Mouse (Mus musculus) midbrain, embryonic 13.5 days (tissue): ENCODE results near the gene Ilvbl. TPM values are rescaled to one million over a fixed set of nuclear protein-coding genes. Genes with fewer than 3 reads are reported as not detected.

Experiments
- ATAC-seq: fragments of 200-750 bp; cut with Nextera tagmentation; 2 replicates; pipeline ENCODE4 v1.8.0; 2017; ENCODE audit warnings: mild to moderate bottlenecking, moderate TSS enrichment, moderate library complexity
- H3K27ac ChIP-seq: fragments of 300-500 bp; sonication (generic); 2 replicates; pipeline ENCODE4 v1.5.1; 2015; ENCODE audit warnings: inconsistent platforms, mild to moderate bottlenecking, moderate library complexity
- H3K27me3 ChIP-seq: fragments of 300-500 bp; sonication (generic); 2 replicates; pipeline ENCODE4 v1.6.1; 2015; ENCODE audit warnings: mild to moderate bottlenecking, inconsistent platforms
- H3K36me3 ChIP-seq: fragments of 300-500 bp; sonication (generic); 2 replicates; pipeline ENCODE4 v1.6.1; 2015; ENCODE audit warnings: mild to moderate bottlenecking, inconsistent platforms
- H3K4me1 ChIP-seq: fragments of 300-500 bp; sonication (generic); replicated peaks from 2 replicates; pipeline ENCODE4 v1.6.1; 2015; ENCODE audit warnings: inconsistent platforms
- H3K4me2 ChIP-seq: fragments of 300-500 bp; sonication (generic); replicated peaks from 2 replicates; pipeline ENCODE4 v1.6.1; 2015; ENCODE audit warnings: moderate library complexity, mild to moderate bottlenecking, inconsistent platforms
- H3K4me3 ChIP-seq: fragments of 300-500 bp; sonication (generic); replicated peaks from 2 replicates; pipeline ENCODE4 v1.5.1; 2015; ENCODE audit warnings: mild to moderate bottlenecking, inconsistent platforms
- H3K9ac ChIP-seq: fragments of 300-500 bp; sonication (generic); replicated peaks from 2 replicates; pipeline ENCODE4 v1.6.1; 2015; ENCODE audit warnings: mild to moderate bottlenecking, inconsistent platforms
- H3K9me3 ChIP-seq: fragments of 300-500 bp; sonication (generic); 2 replicates; pipeline ENCODE4 v1.6.1; 2016; ENCODE audit warnings: mild to moderate bottlenecking, inconsistent platforms
- WGBS: fragments of 180-500 bp; shearing (Covaris S2); methylation state at CpG from one replicate; pipeline ENCODE4 v1.1.7; 2015; 5-methylcytosine and 5-hydroxymethylcytosine counted together
- polyA plus RNA-seq: library from polyadenylated mRNA; unstranded; fragments of >200 nt; fragmentation: Nextera tagmentation; extraction: Ambion mirVana; gene quantifications from 2 replicates; pipeline ENCODE4 v1.2.1, GENCODE M21; 2015

The Ilvbl gene
- polyA plus RNA-seq, 1 experiment from 2014 or later, result 49.6 TPM

DNA sequence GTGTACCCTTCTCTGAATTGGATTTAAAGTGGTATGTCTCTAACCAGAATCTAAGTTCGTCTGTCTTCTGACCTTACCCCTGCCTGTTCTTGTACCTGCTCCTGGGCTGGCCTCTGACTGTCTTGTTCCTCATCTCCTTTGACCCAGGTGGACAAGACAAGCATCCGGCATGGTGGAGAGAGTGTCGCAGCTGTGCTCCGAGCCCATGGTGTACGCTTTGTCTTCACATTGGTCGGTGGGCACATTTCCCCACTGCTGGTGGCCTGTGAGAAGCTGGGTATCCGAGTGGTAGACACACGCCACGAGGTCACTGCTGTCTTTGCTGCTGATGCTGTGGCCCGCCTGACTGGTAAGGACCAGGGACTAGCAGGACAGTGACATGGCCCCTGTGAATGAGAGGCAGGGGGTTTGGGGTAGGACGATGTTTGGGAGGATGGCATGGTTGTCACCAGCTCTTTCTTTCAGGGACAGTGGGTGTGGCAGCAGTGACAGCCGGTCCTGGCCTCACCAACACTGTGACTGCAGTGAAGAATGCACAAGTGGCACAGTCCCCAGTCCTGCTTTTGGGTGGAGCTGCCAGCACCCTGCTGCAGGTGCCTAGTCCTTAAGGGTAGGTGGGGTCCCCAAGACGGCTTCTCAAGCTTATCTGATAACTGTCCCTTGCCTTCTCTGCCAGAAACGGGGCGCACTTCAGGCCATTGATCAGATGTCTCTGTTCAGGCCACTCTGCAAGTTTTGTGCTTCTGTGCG, 2.5 kb downstream of the Ilvbl start:
- Histone ChIP-seq H3K36me3 (peaks cover 46% of the 10 kb centered on the region), H3K4me3 (no peak overlapping the region), H3K4me2 (no peak overlapping the region), H3K4me1 (peaks cover 11% of the 10 kb centered on the region), H3K9me3 (no peaks in the 10 kb centered on the region), H3K9ac (no peak overlapping the region), H3K27ac (no peak overlapping the region), H3K27me3 (no peaks in the 10 kb centered on the region)
- WGBS, result 94% methylated on average over 16 of the region's 16 CpGs
- no peak for ATAC-seq

GRCm38 (mm10) chr10:78578204-78578603, 4.1 kb downstream of the Ilvbl start:
- H3K36me3 ChIP-seq, result peaks cover 58% of the 10 kb centered on the region
- H3K27ac ChIP-seq, result no peak overlapping the region
- WGBS, result 81% methylated on average over 3 of the region's 3 CpGs
- no peak overlapping the region for H3K4me3 ChIP-seq
- no peak overlapping the region for H3K9ac ChIP-seq
- peaks cover 11% of the 10 kb centered on the region for H3K4me1 ChIP-seq
- H3K4me2 ChIP-seq, result no peak overlapping the region
- H3K27me3 ChIP-seq, result no peaks in the 10 kb centered on the region
- no peak for ATAC-seq
- H3K9me3 ChIP-seq, result no peaks in the 10 kb centered on the region

GRCm38 (mm10) chr10:78581121-78581520, 7.0 kb downstream of the Ilvbl start:
- H3K9me3 ChIP-seq, result no peaks in the 10 kb centered on the region
- H3K4me2 ChIP-seq, result no peak overlapping the region
- H3K4me3 ChIP-seq, result no peak overlapping the region
- H3K36me3 ChIP-seq, result peaks cover 88% of the 10 kb centered on the region
- H3K9ac ChIP-seq, result no peak overlapping the region
- 96% methylated on average over 7 of the region's 7 CpGs for WGBS
- H3K4me1 ChIP-seq, result no peaks in the 10 kb centered on the region
- no peak overlapping the region for H3K27ac ChIP-seq
- ATAC-seq, result no peak
- H3K27me3 ChIP-seq, result no peaks in the 10 kb centered on the region

DNA sequence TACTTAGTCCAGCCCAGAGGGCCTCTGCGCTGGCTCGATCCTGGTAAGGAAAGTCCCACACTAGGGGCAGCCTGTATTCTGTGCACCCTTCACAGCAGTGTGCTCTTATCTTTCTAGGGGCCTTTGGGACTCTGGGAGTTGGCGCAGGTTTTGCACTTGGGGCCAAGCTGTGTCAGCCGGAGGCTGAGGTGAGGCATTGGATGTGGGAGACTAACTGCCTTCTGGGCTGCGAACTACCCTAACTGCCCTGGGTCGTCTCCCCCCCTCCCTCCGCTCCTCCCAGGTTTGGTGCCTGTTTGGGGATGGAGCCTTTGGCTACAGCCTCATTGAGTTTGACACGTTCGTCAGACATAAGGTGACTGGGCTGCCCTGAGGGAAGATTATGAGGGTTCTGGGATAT, 9.2 kb downstream of the Ilvbl start:
- Histone ChIP-seq H3K4me3 (no peak overlapping the region), H3K4me1 (no peaks in the 10 kb centered on the region), H3K27ac (no peak overlapping the region), H3K27me3 (no peaks in the 10 kb centered on the region), H3K4me2 (no peak overlapping the region), H3K9ac (no peak overlapping the region), H3K9me3 (no peaks in the 10 kb centered on the region), H3K36me3 (peaks cover 87% of the 10 kb centered on the region)
- no peak for ATAC-seq
- WGBS, result 76% methylated on average over 9 of the region's 9 CpGs

GRCm38 (mm10) chr10:78583939-78584338, 9.8 kb downstream of the Ilvbl start:
- Histone ChIP-seq H3K4me2 (no peak overlapping the region), H3K4me1 (no peaks in the 10 kb centered on the region), H3K27me3 (no peaks in the 10 kb centered on the region), H3K36me3 (peaks cover 87% of the 10 kb centered on the region), H3K9ac (no peak overlapping the region), H3K4me3 (no peak overlapping the region), H3K27ac (no peak overlapping the region), H3K9me3 (no peaks in the 10 kb centered on the region)
- no peak for ATAC-seq
- 81% methylated on average over 3 of the region's 3 CpGs for WGBS

- Histone ChIP-seq H3K4me2 (no peak overlapping the region), H3K4me3 (no peak overlapping the region), H3K9me3 (no peaks in the 10 kb centered on the region), H3K27me3 (no peaks in the 10 kb centered on the region), H3K4me1 (no peaks in the 10 kb centered on the region), H3K27ac (no peak overlapping the region), H3K9ac (no peak overlapping the region), H3K36me3 (peaks cover 78% of the 10 kb centered on the region)
- no peak for ATAC-seq
- 86% methylated on average over 1 of the region's 1 CpGs for WGBS
Observed at GRCm38 (mm10) chr10:78584996-78585395, 10.8 kb downstream of the Ilvbl start.

DNA sequence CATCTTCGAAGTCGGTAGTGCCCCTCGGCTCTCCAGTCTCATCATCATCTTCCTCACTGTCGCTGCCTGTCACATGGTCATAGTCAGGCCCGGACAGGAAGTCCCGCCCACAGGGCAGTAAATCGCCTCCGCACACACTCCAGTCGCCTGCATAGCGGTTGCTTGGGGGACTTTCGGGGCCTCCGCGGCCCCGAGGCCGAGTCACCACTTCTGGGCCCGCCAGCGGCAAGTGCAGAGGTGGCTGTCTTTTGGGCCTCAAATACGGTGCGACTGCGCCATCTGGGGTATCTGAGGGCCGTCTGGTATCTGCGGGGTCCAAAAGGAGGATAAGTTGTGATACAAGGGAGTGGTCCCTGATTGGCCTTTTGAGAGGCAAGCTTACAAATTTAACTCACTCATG, 11.5 kb downstream of the Ilvbl start:
- H3K27me3 ChIP-seq, result no peaks in the 10 kb centered on the region
- H3K9me3 ChIP-seq, result no peaks in the 10 kb centered on the region
- no peak overlapping the region for H3K27ac ChIP-seq
- no peak overlapping the region for H3K4me3 ChIP-seq
- WGBS, result 87% methylated on average over 22 of the region's 22 CpGs
- H3K4me2 ChIP-seq, result no peak overlapping the region
- no peaks in the 10 kb centered on the region for H3K4me1 ChIP-seq
- H3K36me3 ChIP-seq, result peaks cover 72% of the 10 kb centered on the region
- H3K9ac ChIP-seq, result no peak overlapping the region
- no peak for ATAC-seq

DNA sequence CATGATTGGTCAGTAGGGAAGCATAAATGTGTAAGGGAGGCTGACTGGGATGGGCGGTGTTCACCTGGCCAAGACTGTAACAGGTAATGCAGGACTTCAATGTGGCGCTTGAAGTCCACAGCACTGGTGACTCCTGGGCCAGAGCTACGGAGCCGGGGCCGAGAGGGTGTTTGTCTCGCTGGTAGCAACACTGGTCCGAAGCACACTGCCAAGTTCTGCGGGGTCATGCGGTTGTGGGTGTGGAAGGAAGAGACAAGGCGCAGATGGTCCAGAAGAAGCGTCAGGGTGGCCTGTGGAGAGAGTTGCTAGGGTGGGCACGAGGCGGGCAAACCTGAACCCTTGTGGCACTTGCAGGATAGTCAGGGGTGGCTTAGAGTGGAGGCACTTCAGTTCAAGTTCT, 11.9 kb downstream of the Ilvbl start:
- Histone ChIP-seq H3K4me1 (peaks cover 4% of the 10 kb centered on the region), H3K4me2 (no peak overlapping the region), H3K27me3 (no peaks in the 10 kb centered on the region; the same call in 1 of the 2 replicates), H3K4me3 (no peak overlapping the region), H3K9me3 (no peaks in the 10 kb centered on the region), H3K36me3 (peaks cover 68% of the 10 kb centered on the region), H3K9ac (no peak overlapping the region), H3K27ac (no peak overlapping the region; the same call in 1 of the 2 replicates)
- 96% methylated on average over 13 of the region's 13 CpGs for WGBS
- no peak for ATAC-seq

GRCm38 (mm10) chr10:78589291-78589690, 15.1 kb downstream of the Ilvbl start:
- no peak overlapping the region; the same call in 1 of the 2 replicates for H3K9ac ChIP-seq
- H3K27ac ChIP-seq, result no peak overlapping the region
- H3K4me1 ChIP-seq, result peaks cover 16% of the 10 kb centered on the region
- peaks cover 40% of the 10 kb centered on the region for H3K36me3 ChIP-seq
- 0 out of 2 replicates have a peak, but pooled peaks have one; percentile 21 for ATAC-seq
- WGBS, result 95% methylated on average over 18 of the region's 18 CpGs
- no peaks in the 10 kb centered on the region for H3K9me3 ChIP-seq
- no peak overlapping the region for H3K4me3 ChIP-seq
- H3K27me3 ChIP-seq, result no peaks in the 10 kb centered on the region; the same call in 1 of the 2 replicates
- no peak overlapping the region for H3K4me2 ChIP-seq

- no peak for ATAC-seq
- peaks cover 16% of the 10 kb centered on the region for H3K4me1 ChIP-seq
- H3K4me2 ChIP-seq, result no peak overlapping the region; the same call in 1 of the 2 replicates
- H3K27me3 ChIP-seq, result no peaks in the 10 kb centered on the region; the same call in 1 of the 2 replicates
- H3K36me3 ChIP-seq, result peaks cover 34% of the 10 kb centered on the region
- H3K9ac ChIP-seq, result no peak overlapping the region
- WGBS, result 94% methylated on average over 8 of the region's 8 CpGs
- no peaks in the 10 kb centered on the region for H3K9me3 ChIP-seq
- no peak overlapping the region for H3K4me3 ChIP-seq
- no peak overlapping the region for H3K27ac ChIP-seq
Observed at GRCm38 (mm10) chr10:78589901-78590300, 15.8 kb downstream of the Ilvbl start.

- peak overlapping the region; percentile 42 for H3K4me3 ChIP-seq
- H3K27ac ChIP-seq, result no peak overlapping the region
- 55% methylated on average over 9 of the region's 9 CpGs for WGBS
- no peaks in the 10 kb centered on the region for H3K9me3 ChIP-seq
- peaks cover 16% of the 10 kb centered on the region for H3K4me1 ChIP-seq
- peaks cover 25% of the 10 kb centered on the region for H3K36me3 ChIP-seq
- no peak for ATAC-seq
- peak overlapping the region; percentile 65 for H3K4me2 ChIP-seq
- H3K9ac ChIP-seq, result 0 out of 2 replicates have a peak overlapping the region, but pooled peaks have one; percentile 60
- H3K27me3 ChIP-seq, result no peaks in the 10 kb centered on the region; the same call in 1 of the 2 replicates
Observed at GRCm38 (mm10) chr10:78590744-78591143, 16.6 kb downstream of the Ilvbl start.

- Histone ChIP-seq H3K9me3 (no peaks in the 10 kb centered on the region), H3K9ac (peak within 1 kb of the TSS; percentile 60), H3K4me3 (peak within 1 kb of the TSS; percentile 42), H3K4me1 (peaks cover 16% of the 10 kb centered on the region), H3K27ac (no peak within 1 kb of the TSS), H3K4me2 (peak within 1 kb of the TSS; percentile 65), H3K27me3 (no peaks in the 10 kb centered on the region; the same call in 1 of the 2 replicates), H3K36me3 (peaks cover 16% of the 10 kb centered on the region; the same call in 1 of the 2 replicates)
- 5% methylated on average over 45 of the region's 54 CpGs for WGBS
- ATAC-seq, result peak; percentile 80
Observed at GRCm38 (mm10) chr10:78591406-78592328, 17.5 kb downstream of the Ilvbl start, which contains the start of gene Syde1. TSS of gene Syde1 (minus strand) at chr10:78591964.
